Mouse (Mus musculus) thymus, postnatal 10 days (tissue): Measurements from ENCODE around the gene Gm21767.
"Not testable (repeated sequence)": the region's sequence is repeated elsewhere in the genome, so short reads cannot be mapped to it uniquely, and the experiment has no call there.

ENCODE experiments used
- DNase-seq, 2 experiments: peaks; one replicate each; pipeline ENCODE4 v3.0.0; 2021; ENCODE audit warnings: low spot score in 2 of 2

Gene Gm21767

DNA sequence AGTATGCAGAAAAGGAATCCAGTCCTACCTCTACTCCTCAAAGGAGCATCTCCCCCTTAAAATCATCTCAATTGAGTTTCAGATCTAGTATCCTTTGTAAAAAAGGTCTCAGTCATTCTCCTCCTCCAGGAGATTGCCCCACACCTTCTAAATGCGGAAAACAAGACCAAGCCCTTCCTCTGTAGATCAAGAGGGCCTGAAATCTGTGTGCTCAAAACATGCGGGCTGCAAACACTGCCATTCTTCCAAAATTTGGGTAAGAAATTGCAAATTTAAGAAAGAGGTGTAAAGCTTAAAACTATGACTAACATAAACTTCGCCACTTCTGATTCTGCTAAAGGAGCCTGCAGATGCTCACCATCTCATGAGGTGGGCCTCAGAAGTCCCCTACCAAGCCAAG lies at the start of gene Gm21767:
TSS of gene Gm21767 (plus strand) at position 301 of the 400 bp plus-strand sequence.
- DNase-seq, result not testable (repeated sequence)
